Mouse (Mus musculus) hindbrain, embryonic 14.5 days (tissue): ENCODE measurements at regions not wholly inside any gene's neighbourhood (a gene's known extent, or its start where the extent isn't known, plus 50 kb on each side); places are given as distances from the start of the nearest gene placed in this dataset.
A peak's percentile ranks its signal among the peaks of the same experiment; 100 is the strongest.

Experiments
- ATAC-seq: fragments of 200-750 bp; cut with Nextera tagmentation; 2 replicates; pipeline ENCODE4 v1.8.0; 2017; ENCODE audit warnings: moderate number of reproducible peaks, mild to moderate bottlenecking, moderate TSS enrichment, moderate library complexity; ENCODE audit not compliant: low FRiP score
- DNase-seq: peaks from one replicate; pipeline ENCODE4 v3.0.0-alpha.2; 2015; ENCODE audit warnings: low spot score
- H3K27ac ChIP-seq: fragments of 300-500 bp; sonication (generic); 2 replicates; pipeline ENCODE4 v1.5.1; 2014; ENCODE audit warnings: mild to moderate bottlenecking, moderate library complexity
- H3K27me3 ChIP-seq: fragments of 300-500 bp; sonication (generic); 2 replicates; pipeline ENCODE4 v1.6.1; 2014; ENCODE audit warnings: mild to moderate bottlenecking, low read length, mixed read lengths; ENCODE audit not compliant: control insufficient read depth, insufficient read depth
- H3K36me3 ChIP-seq: fragments of 300-500 bp; sonication (generic); replicated peaks from 2 replicates; pipeline ENCODE4 v1.6.1; 2014; ENCODE audit not compliant: control insufficient read depth, insufficient read depth
- H3K4me1 ChIP-seq: fragments of 300-500 bp; sonication (generic); replicated peaks from 2 replicates; pipeline ENCODE4 v1.6.1; 2014; ENCODE audit warnings: antibody characterized with exemption, low read length, mixed read lengths; ENCODE audit not compliant: control insufficient read depth, insufficient read depth
- H3K4me2 ChIP-seq: fragments of 300-500 bp; sonication (generic); replicated peaks from 2 replicates; pipeline ENCODE4 v1.6.1; 2014; ENCODE audit warnings: mild to moderate bottlenecking, moderate library complexity
- H3K4me3 ChIP-seq: fragments of 300-500 bp; sonication (generic); replicated peaks from 2 replicates; pipeline ENCODE4 v1.5.1; 2014; ENCODE audit warnings: mild to moderate bottlenecking, low read length
- H3K9ac ChIP-seq: fragments of 300-500 bp; sonication (generic); 2 replicates; pipeline ENCODE4 v1.6.1; 2014
- H3K9me3 ChIP-seq: fragments of 300-500 bp; sonication (generic); 2 replicates; pipeline ENCODE4 v1.6.1; 2016; ENCODE audit warnings: low read length; ENCODE audit not compliant: control insufficient read depth
- WGBS: fragments of 180-500 bp; shearing (Covaris S2); extraction: QIAGEN DNeasy Blood & Tissue Kit; methylation state at CpG from one replicate; pipeline ENCODE4 v1.1.7; 2014; 5-methylcytosine and 5-hydroxymethylcytosine counted together

- no peaks in the 10 kb centered on the region for H3K36me3 ChIP-seq
- H3K4me2 ChIP-seq, result no peak overlapping the region
- no peak for DNase-seq
- H3K9me3 ChIP-seq, result no peaks in the 10 kb centered on the region
- H3K27ac ChIP-seq, result no peak overlapping the region
- H3K27me3 ChIP-seq, result no peaks in the 10 kb centered on the region
- WGBS, result 87% methylated on average over 4 of the region's 4 CpGs
- no peaks in the 10 kb centered on the region for H3K4me1 ChIP-seq
- H3K4me3 ChIP-seq, result no peak overlapping the region
- H3K9ac ChIP-seq, result no peak overlapping the region
- no peak for ATAC-seq
Observed at GRCm38 (mm10) chr1:20669769-20670168, 51.9 kb upstream of the Pkhd1 start.

DNA sequence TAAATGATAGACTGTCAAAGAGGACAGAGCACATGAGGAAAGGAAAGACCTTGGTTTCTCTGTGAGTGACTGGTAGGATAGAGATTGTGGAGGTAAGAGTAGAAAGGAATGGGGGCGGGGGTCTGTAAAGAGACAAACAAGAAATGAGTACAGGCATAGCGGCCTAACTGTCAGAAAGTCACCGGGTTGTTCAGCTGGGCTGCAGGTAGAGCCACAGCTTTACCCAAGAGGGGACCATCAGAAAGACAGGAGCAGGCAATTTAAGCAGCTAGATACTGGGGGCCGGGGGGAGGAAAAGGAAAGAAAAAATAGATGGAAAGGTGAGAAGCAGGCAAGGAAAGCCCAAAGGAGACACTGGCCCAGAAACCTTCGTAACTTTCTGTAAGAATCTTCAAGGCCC, 52.6 kb upstream of the Pkhd1 start:
- H3K9ac ChIP-seq, result no peak overlapping the region
- H3K27me3 ChIP-seq, result no peaks in the 10 kb centered on the region
- no peak for ATAC-seq
- no peak for DNase-seq
- no peak overlapping the region for H3K4me2 ChIP-seq
- H3K27ac ChIP-seq, result no peak overlapping the region
- no peaks in the 10 kb centered on the region for H3K4me1 ChIP-seq
- no peaks in the 10 kb centered on the region for H3K36me3 ChIP-seq
- 84% methylated on average over 5 of the region's 5 CpGs for WGBS
- no peaks in the 10 kb centered on the region for H3K9me3 ChIP-seq
- H3K4me3 ChIP-seq, result no peak overlapping the region

DNA sequence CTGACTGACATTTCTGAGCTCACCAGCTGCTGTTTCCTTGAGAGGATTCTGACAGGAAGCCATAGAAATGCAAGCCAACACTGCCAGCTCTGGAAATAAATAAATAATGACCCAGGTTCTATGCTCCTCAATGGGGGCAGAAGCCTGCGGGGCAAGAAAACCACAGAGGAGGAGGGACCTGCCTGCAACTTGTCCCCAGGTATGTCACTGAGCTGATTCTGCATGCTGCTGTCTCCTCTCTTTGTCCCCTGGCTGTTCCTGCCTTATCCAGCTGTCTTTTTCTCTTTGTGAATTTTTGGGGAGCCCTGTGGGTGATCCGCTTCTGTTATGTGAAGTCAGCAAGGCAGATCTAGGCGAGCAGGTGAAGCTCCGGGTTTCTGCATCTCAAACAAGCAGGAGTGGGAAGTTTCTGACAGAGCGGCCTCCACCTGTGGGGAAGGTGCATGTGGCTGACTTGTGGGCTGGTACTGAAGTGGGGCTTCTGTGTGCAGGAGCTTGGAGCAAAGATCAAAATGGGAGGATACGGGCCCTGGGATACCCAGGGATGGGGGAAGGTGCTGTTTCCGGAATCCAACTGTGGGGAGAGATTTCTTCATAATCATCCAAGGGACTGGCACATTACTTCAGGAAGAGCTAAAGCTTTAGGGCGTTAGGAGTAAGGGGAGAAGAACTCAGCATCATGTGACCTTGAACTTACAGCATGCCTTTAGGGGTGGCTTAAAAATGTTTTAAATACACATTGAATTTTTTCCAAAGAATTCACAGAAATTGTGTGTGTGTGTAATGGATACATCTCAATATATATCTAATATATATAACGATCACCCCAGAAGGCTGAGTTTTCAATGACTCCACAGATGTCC, 53.3 kb upstream of the Pkhd1 start:
- Histone ChIP-seq H3K9me3 (no peaks in the 10 kb centered on the region), H3K4me3 (no peak overlapping the region), H3K4me2 (no peak overlapping the region), H3K27ac (no peak overlapping the region), H3K36me3 (no peaks in the 10 kb centered on the region), H3K27me3 (no peaks in the 10 kb centered on the region), H3K4me1 (no peaks in the 10 kb centered on the region), H3K9ac (no peak overlapping the region)
- ATAC-seq, result no peak
- 79% methylated on average over 9 of the region's 9 CpGs for WGBS
- DNase-seq, result no peak

DNA sequence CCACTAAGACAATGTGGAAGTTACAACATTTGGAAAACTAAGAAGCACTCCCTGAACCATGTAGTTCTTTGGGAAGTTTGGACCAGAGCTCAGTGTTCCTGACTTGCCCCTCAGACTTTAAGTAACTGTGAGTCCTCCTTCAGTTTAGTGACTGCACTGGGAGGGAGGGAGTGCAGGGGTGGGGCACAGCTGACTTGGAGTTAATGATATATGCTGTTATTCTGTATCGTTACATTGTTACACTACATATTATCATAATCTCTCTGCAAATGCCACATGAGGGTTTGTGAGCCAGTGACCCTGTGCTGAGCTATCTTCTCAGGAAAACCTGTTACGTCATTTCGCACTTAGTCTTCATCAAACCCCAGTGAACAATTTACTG, 53.9 kb upstream of the Pkhd1 start:
- WGBS, result 94% methylated on average over 3 of the region's 3 CpGs

GRCm38 (mm10) chr1:20672246-20672645, 54.4 kb upstream of the Pkhd1 start:
- DNase-seq, result no peak
- Histone ChIP-seq H3K9ac (no peak overlapping the region), H3K27ac (no peak overlapping the region), H3K4me1 (no peaks in the 10 kb centered on the region), H3K4me3 (no peak overlapping the region), H3K36me3 (no peaks in the 10 kb centered on the region), H3K9me3 (no peaks in the 10 kb centered on the region), H3K27me3 (no peaks in the 10 kb centered on the region), H3K4me2 (no peak overlapping the region)
- ATAC-seq, result no peak

More for the DNA sequence above, 53.9 kb upstream of the Pkhd1 start:
- no peak overlapping the region for H3K4me3 ChIP-seq
- H3K36me3 ChIP-seq, result no peaks in the 10 kb centered on the region
- no peak for ATAC-seq
- H3K9me3 ChIP-seq, result no peaks in the 10 kb centered on the region
- no peak overlapping the region for H3K4me2 ChIP-seq
- no peak overlapping the region for H3K27ac ChIP-seq
- no peak for DNase-seq
- no peak overlapping the region for H3K9ac ChIP-seq
- no peaks in the 10 kb centered on the region for H3K27me3 ChIP-seq
- H3K4me1 ChIP-seq, result no peaks in the 10 kb centered on the region

DNA sequence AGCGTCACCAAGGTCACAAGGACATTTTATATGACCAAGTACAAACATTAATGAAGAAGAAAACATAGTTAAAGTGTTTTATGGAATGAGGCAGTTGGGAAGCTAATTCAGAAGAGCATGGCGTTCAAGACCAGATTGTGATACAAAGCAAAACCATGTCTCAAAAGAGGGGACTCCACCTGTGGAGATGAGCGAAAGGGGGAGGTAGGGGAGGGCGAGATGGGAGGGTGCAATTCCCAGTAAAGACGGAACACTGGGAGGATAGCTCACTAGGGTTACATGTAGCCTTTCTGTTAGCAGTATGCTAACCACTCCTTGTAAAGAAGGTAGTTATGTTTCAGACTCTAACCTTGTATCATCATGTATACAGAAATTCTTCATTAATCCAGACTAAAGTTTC, 55.1 kb upstream of the Pkhd1 start:
- Histone ChIP-seq H3K27me3 (no peaks in the 10 kb centered on the region), H3K4me2 (no peak overlapping the region), H3K36me3 (no peaks in the 10 kb centered on the region), H3K9me3 (no peaks in the 10 kb centered on the region), H3K9ac (no peak overlapping the region), H3K4me3 (no peak overlapping the region), H3K27ac (no peak overlapping the region), H3K4me1 (no peaks in the 10 kb centered on the region)
- 91% methylated on average over 5 of the region's 5 CpGs for WGBS
- DNase-seq (no peak), ATAC-seq (no peak)

GRCm38 (mm10) chr1:20673351-20673750, 55.5 kb upstream of the Pkhd1 start:
- Histone ChIP-seq H3K9ac (no peak overlapping the region), H3K36me3 (no peaks in the 10 kb centered on the region), H3K9me3 (no peaks in the 10 kb centered on the region), H3K27ac (no peak overlapping the region), H3K27me3 (no peaks in the 10 kb centered on the region), H3K4me1 (no peaks in the 10 kb centered on the region), H3K4me3 (no peak overlapping the region), H3K4me2 (no peak overlapping the region)
- DNase-seq (no peak), ATAC-seq (no peak)
- WGBS, result 66% methylated on average over 2 of the region's 2 CpGs

DNA sequence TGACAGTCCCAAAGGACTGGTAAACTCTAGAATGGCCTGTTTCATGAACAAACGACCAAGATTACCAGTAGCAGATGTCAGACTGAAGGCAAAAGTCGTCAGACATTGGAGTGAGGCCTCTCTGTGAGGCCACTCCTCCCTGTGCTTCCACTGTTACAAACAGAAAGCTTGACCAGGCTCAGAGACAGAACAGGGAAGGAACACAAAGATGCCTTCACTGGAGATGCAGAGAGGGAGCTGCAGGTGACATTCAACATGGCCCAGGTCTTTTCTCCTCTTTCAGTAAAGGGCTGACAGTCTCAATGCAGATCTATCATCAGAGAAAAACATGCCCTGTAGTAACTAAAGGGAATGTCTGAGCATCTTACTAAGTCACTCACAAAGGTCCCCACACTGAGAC, 56.1 kb upstream of the Il17a start:
- Histone ChIP-seq H3K9ac (no peak overlapping the region), H3K36me3 (no peaks in the 10 kb centered on the region), H3K27ac (no peak overlapping the region), H3K9me3 (no peaks in the 10 kb centered on the region), H3K4me3 (no peak overlapping the region), H3K27me3 (no peaks in the 10 kb centered on the region), H3K4me2 (no peak overlapping the region), H3K4me1 (no peaks in the 10 kb centered on the region)
- WGBS, result 22% methylated on average over 2 of the region's 2 CpGs
- DNase-seq (no peak), ATAC-seq (no peak)

GRCm38 (mm10) chr1:20677987-20678386, 52.7 kb upstream of the Il17a start:
- no peaks in the 10 kb centered on the region for H3K36me3 ChIP-seq
- H3K4me2 ChIP-seq, result no peak overlapping the region
- no peaks in the 10 kb centered on the region for H3K4me1 ChIP-seq
- H3K4me3 ChIP-seq, result no peak overlapping the region
- no peak overlapping the region for H3K9ac ChIP-seq
- ATAC-seq, result peak; percentile 48; the same call in 1 of the 2 replicates
- no peaks in the 10 kb centered on the region for H3K27me3 ChIP-seq
- 7% methylated on average over 3 of the region's 3 CpGs for WGBS
- DNase-seq, result no peak
- no peak overlapping the region for H3K27ac ChIP-seq
- H3K9me3 ChIP-seq, result no peaks in the 10 kb centered on the region

DNA sequence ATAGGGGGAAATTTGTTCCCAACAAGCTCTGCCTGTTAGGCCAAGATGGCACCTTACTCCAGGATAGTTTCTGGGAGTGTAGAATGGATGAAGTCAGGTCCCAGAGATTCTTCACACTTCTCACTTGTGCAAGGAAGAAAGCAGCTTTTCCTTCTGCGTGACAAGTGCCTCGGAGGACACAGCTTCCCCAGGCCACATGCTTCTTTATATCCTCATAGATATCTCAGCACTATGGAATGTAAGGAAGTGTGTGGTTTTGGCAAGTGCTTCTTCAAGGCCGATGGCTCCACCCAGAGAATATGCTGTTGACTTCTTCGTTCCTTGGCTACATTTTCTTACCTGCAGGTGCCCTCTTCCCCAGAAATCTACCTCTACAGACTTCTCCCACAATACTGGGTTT, 51.9 kb upstream of the Il17a start:
- Histone ChIP-seq H3K9ac (no peak overlapping the region), H3K4me1 (no peaks in the 10 kb centered on the region), H3K4me2 (no peak overlapping the region), H3K9me3 (no peaks in the 10 kb centered on the region), H3K4me3 (no peak overlapping the region), H3K27ac (no peak overlapping the region), H3K36me3 (no peaks in the 10 kb centered on the region), H3K27me3 (no peaks in the 10 kb centered on the region)
- WGBS, result 94% methylated on average over 4 of the region's 4 CpGs
- DNase-seq (no peak), ATAC-seq (no peak)
